Mouse (Mus musculus) stomach, postnatal 0 days (tissue): Measurements from ENCODE around the gene Zswim3. TPM values are rescaled to one million over a fixed set of nuclear protein-coding genes. Genes with fewer than 3 reads are reported as not detected.

Experiments
- ATAC-seq: fragments of 200-750 bp; cut with Nextera tagmentation; 2 replicates; pipeline ENCODE4 v1.8.0; 2017; ENCODE audit not compliant: low FRiP score, low TSS enrichment
- DNase-seq: peaks from one replicate; pipeline ENCODE4 v3.0.0-alpha.2; 2016; ENCODE audit warnings: low spot score
- H3K27ac ChIP-seq: fragments of 300-500 bp; sonication (generic); replicated peaks from 2 replicates; pipeline ENCODE4 v1.5.1; 2014; ENCODE audit warnings: mild to moderate bottlenecking, control low read depth
- H3K27me3 ChIP-seq: fragments of 300-500 bp; sonication (generic); 2 replicates; pipeline ENCODE4 v1.6.1; 2014; ENCODE audit warnings: low read length; ENCODE audit not compliant: control insufficient read depth, insufficient read depth
- H3K36me3 ChIP-seq: fragments of 300-500 bp; sonication (generic); 2 replicates; pipeline ENCODE4 v1.6.1; 2014; ENCODE audit warnings: low read length, mixed read lengths; ENCODE audit not compliant: control insufficient read depth, insufficient read depth
- H3K4me1 ChIP-seq: fragments of 300-500 bp; sonication (generic); replicated peaks from 2 replicates; pipeline ENCODE4 v1.6.1; 2014; ENCODE audit warnings: antibody characterized with exemption; ENCODE audit not compliant: control insufficient read depth, insufficient read depth
- H3K4me2 ChIP-seq: fragments of 300-500 bp; sonication (generic); replicated peaks from 2 replicates; pipeline ENCODE4 v1.6.1; 2014; ENCODE audit warnings: low read depth, mild to moderate bottlenecking, control low read depth, moderate library complexity
- H3K4me3 ChIP-seq: fragments of 300-500 bp; sonication (generic); 2 replicates; pipeline ENCODE4 v1.5.1; 2014; ENCODE audit warnings: low read depth, low read length, control low read depth
- H3K9ac ChIP-seq: fragments of 300-500 bp; sonication (generic); 2 replicates; pipeline ENCODE4 v1.6.1; 2014; ENCODE audit warnings: mild to moderate bottlenecking, low read length, control low read depth, mixed read lengths
- H3K9me3 ChIP-seq: fragments of 300-500 bp; sonication (generic); 2 replicates; pipeline ENCODE4 v1.6.1; 2016; ENCODE audit warnings: low read length; ENCODE audit not compliant: control insufficient read depth
- CTCF ChIP-seq: IDR thresholded peaks from 2 replicates; pipeline ENCODE4 v1.5.1; 2016; ENCODE audit warnings: antibody characterized with exemption, low read depth, mild to moderate bottlenecking, moderate library complexity
- EP300 ChIP-seq: optimal IDR thresholded peaks from 2 replicates; pipeline ENCODE3; 2016; ENCODE audit warnings: antibody characterized with exemption
- WGBS: fragments of 180-500 bp; shearing (Covaris S2); extraction: QIAGEN DNeasy Blood & Tissue Kit; methylation state at CpG from one replicate; pipeline ENCODE4 v1.1.7; 2014; 5-methylcytosine and 5-hydroxymethylcytosine counted together
- polyA plus RNA-seq: library from polyadenylated mRNA; unstranded; fragments of >200 nt; fragmentation: Nextera tagmentation; extraction: Ambion mirVana; gene quantifications from 2 replicates; pipeline ENCODE4 v1.2.1, GENCODE M21; 2015

Zswim3 gene
- polyA plus RNA-seq, 1 experiment from 2014 or later = 4.4 TPM

GRCm38 (mm10) chr2:164825521-164825920, 20.6 kb downstream of the Zswim3 start:
- H3K9me3 ChIP-seq = no peaks in the 10 kb centered on the region
- no peak overlapping the region for H3K4me3 ChIP-seq
- TF ChIP-seq EP300 (no peak), CTCF (no peak)
- no peak overlapping the region for H3K27ac ChIP-seq
- DNase-seq = no peak
- H3K9ac ChIP-seq = no peak overlapping the region
- no peak for ATAC-seq
- H3K4me2 ChIP-seq = no peak overlapping the region
- H3K36me3 ChIP-seq = peaks cover 16% of the 10 kb centered on the region; the same call in 1 of the 2 replicates
- 97% methylated on average over 17 of the region's 17 CpGs for WGBS
- 0 out of 2 replicates have a peak, but pooled peaks cover 2% of the 10 kb centered on the region for H3K4me1 ChIP-seq
- no peaks in the 10 kb centered on the region for H3K27me3 ChIP-seq

GRCm38 (mm10) chr2:164827146-164827850, 22.4 kb downstream of the Zswim3 start:
- 90% methylated on average over 15 of the region's 16 CpGs for WGBS
- Histone ChIP-seq H3K4me2 (no peak overlapping the region), H3K27ac (no peak overlapping the region), H3K27me3 (no peaks in the 10 kb centered on the region), H3K9ac (no peak overlapping the region), H3K36me3 (peaks cover 16% of the 10 kb centered on the region; the same call in 1 of the 2 replicates), H3K4me1 (0 out of 2 replicates have a peak, but pooled peaks cover 2% of the 10 kb centered on the region), H3K4me3 (no peak overlapping the region), H3K9me3 (no peaks in the 10 kb centered on the region)
- TF ChIP-seq EP300 = no peak
- TF ChIP-seq CTCF = no peak
- DNase-seq (no peak), ATAC-seq (no peak)

GRCm38 (mm10) chr2:164828437-164828836, 23.5 kb downstream of the Zswim3 start, which contains the start of gene Spata25:
Spata25 (minus strand) TSS chr2:164828537.
- WGBS = 83% methylated on average over 6 of the region's 6 CpGs
- H3K4me3 ChIP-seq = no peak within 1 kb of the TSS
- H3K27ac ChIP-seq = no peak within 1 kb of the TSS
- TF ChIP-seq CTCF = no peak
- no peak for TF ChIP-seq EP300
- H3K9me3 ChIP-seq = no peaks in the 10 kb centered on the region
- H3K27me3 ChIP-seq = no peaks in the 10 kb centered on the region
- H3K4me2 ChIP-seq = no peak within 1 kb of the TSS
- H3K4me1 ChIP-seq = 0 out of 2 replicates have a peak, but pooled peaks cover 5% of the 10 kb centered on the region
- ATAC-seq = no peak
- DNase-seq = no peak
- peaks cover 16% of the 10 kb centered on the region; the same call in 1 of the 2 replicates for H3K36me3 ChIP-seq
- no peak within 1 kb of the TSS for H3K9ac ChIP-seq

GRCm38 (mm10) chr2:164829090-164829489, 24.2 kb downstream of the Zswim3 start:
- no peaks in the 10 kb centered on the region for H3K9me3 ChIP-seq
- no peak overlapping the region for H3K4me3 ChIP-seq
- H3K27me3 ChIP-seq = no peaks in the 10 kb centered on the region
- no peak overlapping the region for H3K9ac ChIP-seq
- H3K36me3 ChIP-seq = peaks cover 16% of the 10 kb centered on the region; the same call in 1 of the 2 replicates
- no peak for TF ChIP-seq EP300
- no peak for TF ChIP-seq CTCF
- no peak overlapping the region for H3K4me2 ChIP-seq
- no peak overlapping the region for H3K27ac ChIP-seq
- no peak for ATAC-seq
- 92% methylated on average over 1 of the region's 1 CpGs for WGBS
- 0 out of 2 replicates have a peak, but pooled peaks cover 2% of the 10 kb centered on the region for H3K4me1 ChIP-seq
- DNase-seq = no peak

- H3K36me3 ChIP-seq = peaks cover 7% of the 10 kb centered on the region; the same call in 1 of the 2 replicates
- no peaks in the 10 kb centered on the region for H3K9me3 ChIP-seq
- WGBS = 82% methylated on average over 10 of the region's 10 CpGs
- ATAC-seq (no peak), DNase-seq (no peak)
- peaks cover 2% of the 10 kb centered on the region; the same call in 1 of the 2 replicates for H3K4me1 ChIP-seq
- H3K4me3 ChIP-seq = no peak overlapping the region
- H3K27ac ChIP-seq = no peak overlapping the region
- H3K9ac ChIP-seq = no peak overlapping the region
- no peaks in the 10 kb centered on the region for H3K27me3 ChIP-seq
- no peak overlapping the region for H3K4me2 ChIP-seq
- no peak for TF ChIP-seq EP300
- no peak for TF ChIP-seq CTCF
Observed at GRCm38 (mm10) chr2:164831029-164831428, 26.1 kb downstream of the Zswim3 start.
